Mouse (Mus musculus) c-Kit-negative CD71-positive TER-119-positive erythroid progenitor cells, embryonic 14.5 days (primary cell): ENCODE data around the gene Pkp1.

Source experiments
- DNase-seq: peaks from one replicate; pipeline ENCODE4 v3.0.0-alpha.2; 2013; ENCODE audit warnings: low read depth, low spot score

Gene Pkp1

GRCm38 (mm10) chr1:135906736-135907135 lies 12.3 kb downstream of the Pkp1 start:
- no peak for DNase-seq

- DNase-seq, result no peak
Observed at GRCm38 (mm10) chr1:135899991-135900515, 19.0 kb downstream of the Pkp1 start.

- DNase-seq, result no peak
Observed at GRCm38 (mm10) chr1:135899295-135899694, 19.7 kb downstream of the Pkp1 start.

- DNase-seq, result no peak
Observed at GRCm38 (mm10) chr1:135895367-135895766, 23.6 kb downstream of the Pkp1 start.

- DNase-seq, result no peak
Observed at GRCm38 (mm10) chr1:135893377-135893776, 25.6 kb downstream of the Pkp1 start.

GRCm38 (mm10) chr1:135892764-135893163 lies 26.2 kb downstream of the Pkp1 start:
- no peak for DNase-seq

- no peak for DNase-seq
Observed at GRCm38 (mm10) chr1:135892233-135892632, 26.8 kb downstream of the Pkp1 start.

GRCm38 (mm10) chr1:135891424-135892216 lies 27.4 kb downstream of the Pkp1 start:
- DNase-seq, result no peak

- DNase-seq, result no peak
Observed at GRCm38 (mm10) chr1:135889461-135890185, 29.4 kb downstream of the Pkp1 start.

GRCm38 (mm10) chr1:135882385-135883109 lies 36.5 kb downstream of the Pkp1 start:
- DNase-seq, result peak; percentile 54

- DNase-seq, result no peak
Observed at GRCm38 (mm10) chr1:135877248-135877647, 41.8 kb downstream of the Pkp1 start.

- DNase-seq, result no peak
Observed at GRCm38 (mm10) chr1:135872991-135873390, 46.0 kb downstream of the Pkp1 start.

GRCm38 (mm10) chr1:135868570-135868969 lies 50.4 kb downstream of the Pkp1 start:
- DNase-seq, result no peak

- peak; percentile 53 for DNase-seq
Observed at GRCm38 (mm10) chr1:135865518-135866194, 53.4 kb downstream of the Pkp1 start.

GRCm38 (mm10) chr1:135864830-135865229 lies 54.2 kb downstream of the Pkp1 start:
- no peak for DNase-seq

GRCm38 (mm10) chr1:135863786-135864335 lies 55.1 kb downstream of the Pkp1 start:
- DNase-seq, result no peak

- DNase-seq, result no peak
Observed at GRCm38 (mm10) chr1:135862561-135862960, 56.4 kb downstream of the Pkp1 start.

GRCm38 (mm10) chr1:135861980-135862552 lies 56.9 kb downstream of the Pkp1 start:
- DNase-seq, result no peak

GRCm38 (mm10) chr1:135861091-135861490 lies 57.9 kb downstream of the Pkp1 start:
- no peak for DNase-seq

- no peak for DNase-seq
Observed at GRCm38 (mm10) chr1:135858533-135858932, 60.5 kb downstream of the Pkp1 start.
